Mouse (Mus musculus) mouse embryonic stem cell (cell line): ENCODE results near the gene Gm5624.
"Not testable (repeated sequence)": the region's sequence is repeated elsewhere in the genome, so short reads cannot be mapped to it uniquely, and the experiment has no call there.

Experiments
- in situ Hi-C, 2 experiments: fragments of 300-500 bp; cut with MboI; formaldehyde crosslinking; loops; 1 replicate in 1 of 2; 3 replicates in 1 of 2; pipeline ENCODE4 v1.14.3; 2019 to 2020; ENCODE audit warnings: low sequenced_read_pairs in 2 of 2, low pct_unique_long_range_greater_than_20kb in 1 of 2, mixed read lengths in 1 of 2; ENCODE audit not compliant: unreplicated experiment in 1 of 2

Gm5624 gene

GRCm38 (mm10) chr14:44627737-44628136 is at the start of gene Gm5624:
Gene Gm5624, minus strand, starts transcription at chr14:44627938.
- in situ Hi-C loops: not testable (repeated sequence)

- in situ Hi-C loops: not testable (repeated sequence)
These were observed 36.0 kb downstream of the Gm5624 start for GRCm38 (mm10) chr14:44591765-44592164.

GRCm38 (mm10) chr14:44582853-44583252 is 44.9 kb downstream of the Gm5624 start, which contains the start of gene Gm8247:
Gene Gm8247, plus strand, starts transcription at chr14:44583153.
- in situ Hi-C loops: not testable (repeated sequence)

GRCm38 (mm10) chr14:44547961-44548360 is 79.8 kb downstream of the Gm5624 start:
- in situ Hi-C loops: not testable (repeated sequence)

GRCm38 (mm10) chr14:44517976-44518375 is 109.8 kb downstream of the Gm5624 start, which contains the start of gene Gm17093:
Gene Gm17093, plus strand, starts transcription at chr14:44518276.
- in situ Hi-C loops: loop anchor here in 1 of 2 experiments (25.0 kb wide), 1 partner anchor 244 kb away; the partner anchor contains the start of gene Gm8267
